Mouse (Mus musculus): ENCODE results near the gene Slc4a8. TPM values are rescaled to one million over a fixed set of nuclear protein-coding genes. Genes with fewer than 3 reads are reported as not detected.
"Not testable (repeated sequence)": the region's sequence is repeated elsewhere in the genome, so short reads cannot be mapped to it uniquely, and the experiment has no call there.

Slc4a8 gene
- polyA plus RNA-seq, 1 experiment from 2014 or later = 2.2 TPM

DNA sequence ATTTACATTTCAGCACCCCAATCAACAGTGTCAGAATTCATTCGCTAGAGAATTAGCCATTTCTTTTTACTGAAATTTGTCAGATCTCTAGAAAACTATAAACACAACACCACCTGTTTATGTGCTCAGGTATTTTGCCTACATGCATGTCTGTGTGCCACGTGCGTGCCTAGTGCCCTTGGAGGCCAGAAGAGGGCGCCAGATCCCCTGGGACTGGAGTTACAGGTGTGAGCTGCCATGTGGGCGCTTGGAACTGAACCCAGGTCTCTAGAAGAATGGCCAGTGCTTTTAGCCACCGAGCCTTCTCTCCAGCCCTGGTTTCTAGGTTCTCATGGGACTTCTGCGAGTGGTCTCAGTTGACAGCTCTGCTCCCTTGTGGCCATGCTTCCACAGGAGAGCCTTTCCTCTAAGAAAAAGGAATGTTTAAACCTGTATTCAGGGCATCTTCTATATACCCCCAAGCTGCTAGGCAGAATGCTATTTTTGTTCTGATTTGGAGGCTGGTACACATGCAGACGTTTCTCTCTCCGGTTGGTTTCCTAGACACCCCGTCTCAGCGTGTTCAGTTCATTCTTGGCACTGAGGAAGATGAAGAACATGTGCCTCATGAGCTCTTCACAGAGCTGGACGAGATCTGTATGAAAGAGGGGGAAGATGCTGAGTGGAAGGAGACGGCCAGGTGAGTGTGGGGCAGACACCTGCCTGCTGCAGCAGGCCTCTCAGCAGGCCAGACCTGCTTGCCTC, 21.9 kb downstream of the Slc4a8 start:
- H3K36me3 ChIP-seq = peaks cover 3% of the 10 kb centered on the region; the same call in 1 of the 2 replicates
- no peak for DNase-seq (ENCODE audit: low spot score)
- H3K27ac ChIP-seq = no peak overlapping the region
- peaks cover 14% of the 10 kb centered on the region; the same call in 1 of the 2 replicates for H3K4me1 ChIP-seq
- H3K27me3 ChIP-seq (ENCODE audit: insufficient read depth, poor library complexity, severe bottlenecking) = peaks cover 56% of the 10 kb centered on the region
- H3K4me3 ChIP-seq = no peak overlapping the region
- 84% methylated on average over 13 of the region's 13 CpGs for WGBS
- no peaks in the 10 kb centered on the region for H3K9me3 ChIP-seq

DNA sequence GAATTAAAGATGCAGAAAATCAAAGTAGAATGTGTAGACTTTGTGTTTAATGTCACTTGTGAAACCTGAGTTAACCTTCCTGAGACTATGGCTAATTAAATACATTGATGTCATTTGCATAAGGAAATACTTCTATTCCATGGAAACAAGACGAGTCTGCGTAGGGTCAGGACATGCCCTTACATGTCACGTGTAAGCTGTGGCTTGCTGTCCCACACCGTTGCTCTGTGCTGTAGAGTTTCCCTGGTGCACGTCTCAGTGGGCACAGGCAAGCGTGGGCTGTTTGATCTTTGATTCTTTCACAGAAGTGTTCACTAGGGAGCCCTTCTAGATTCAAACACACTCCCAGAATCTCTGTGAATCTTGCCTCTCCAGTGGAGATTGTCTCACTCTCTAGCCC, 28.7 kb downstream of the Slc4a8 start:
- no peak overlapping the region for H3K4me3 ChIP-seq
- 86% methylated on average over 6 of the region's 6 CpGs for WGBS
- H3K36me3 ChIP-seq = no peaks in the 10 kb centered on the region
- peaks cover 3% of the 10 kb centered on the region; the same call in 1 of the 2 replicates for H3K4me1 ChIP-seq
- no peak overlapping the region for H3K27ac ChIP-seq
- peaks cover 68% of the 10 kb centered on the region for H3K27me3 ChIP-seq (ENCODE audit: insufficient read depth, poor library complexity, severe bottlenecking)
- DNase-seq (ENCODE audit: low spot score) = no peak
- H3K9me3 ChIP-seq = no peaks in the 10 kb centered on the region

DNA sequence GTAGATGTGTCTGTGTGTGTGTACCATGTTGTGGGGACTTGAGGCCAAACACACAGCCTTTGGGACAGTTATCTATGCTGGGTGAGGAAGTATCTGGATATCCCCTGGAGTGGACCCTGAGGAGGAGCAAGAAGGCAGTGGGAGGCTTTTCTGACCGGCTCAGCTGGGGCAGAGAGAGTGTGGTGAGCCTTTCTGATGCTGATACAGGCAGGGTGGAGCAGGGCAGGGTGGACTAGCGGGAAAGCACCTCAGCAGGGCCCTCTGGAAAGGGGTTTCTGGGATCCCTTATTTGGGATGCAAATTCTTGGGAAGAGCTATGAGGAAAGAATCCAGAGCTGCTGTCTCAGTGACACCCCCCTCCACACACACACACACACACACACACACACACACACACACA, 30.8 kb downstream of the Slc4a8 start:
- Histone ChIP-seq H3K36me3 (no peaks in the 10 kb centered on the region), H3K4me1 (peaks cover 3% of the 10 kb centered on the region), H3K27me3 (ENCODE audit: insufficient read depth, poor library complexity, severe bottlenecking) (peaks cover 54% of the 10 kb centered on the region), H3K9me3 (no peaks in the 10 kb centered on the region), H3K4me3 (no peak overlapping the region), H3K27ac (no peak overlapping the region)
- DNase-seq (ENCODE audit: low spot score) = no peak
- 55% methylated on average over 2 of the region's 2 CpGs for WGBS

DNA sequence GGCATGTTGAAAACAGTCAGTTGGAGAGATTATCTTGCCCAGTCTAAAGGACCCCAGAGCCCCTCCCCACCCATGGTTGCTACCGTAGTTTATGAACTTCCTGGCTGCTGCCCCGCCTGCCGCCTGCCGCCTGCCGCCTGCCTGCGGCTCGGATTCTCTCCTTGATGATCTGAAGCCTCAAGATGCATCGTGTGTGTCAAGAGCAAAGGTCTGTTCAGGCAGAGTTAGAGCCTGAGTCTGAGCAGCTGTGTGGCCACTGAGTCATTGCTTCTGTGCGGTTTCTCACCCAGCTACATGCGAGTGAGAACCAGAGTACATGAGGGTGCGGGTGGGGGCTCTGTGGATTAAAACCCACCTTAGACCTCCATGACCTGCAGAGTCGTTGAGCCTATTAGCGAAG, 39.4 kb downstream of the Slc4a8 start:
- 54% methylated on average over 13 of the region's 13 CpGs for WGBS
- H3K27ac ChIP-seq = no peak overlapping the region
- no peak overlapping the region for H3K4me3 ChIP-seq
- H3K9me3 ChIP-seq = no peaks in the 10 kb centered on the region
- no peaks in the 10 kb centered on the region for H3K36me3 ChIP-seq
- DNase-seq (ENCODE audit: low spot score) = no peak
- no peaks in the 10 kb centered on the region for H3K4me1 ChIP-seq
- H3K27me3 ChIP-seq (ENCODE audit: insufficient read depth, poor library complexity, severe bottlenecking) = peaks cover 41% of the 10 kb centered on the region

DNA sequence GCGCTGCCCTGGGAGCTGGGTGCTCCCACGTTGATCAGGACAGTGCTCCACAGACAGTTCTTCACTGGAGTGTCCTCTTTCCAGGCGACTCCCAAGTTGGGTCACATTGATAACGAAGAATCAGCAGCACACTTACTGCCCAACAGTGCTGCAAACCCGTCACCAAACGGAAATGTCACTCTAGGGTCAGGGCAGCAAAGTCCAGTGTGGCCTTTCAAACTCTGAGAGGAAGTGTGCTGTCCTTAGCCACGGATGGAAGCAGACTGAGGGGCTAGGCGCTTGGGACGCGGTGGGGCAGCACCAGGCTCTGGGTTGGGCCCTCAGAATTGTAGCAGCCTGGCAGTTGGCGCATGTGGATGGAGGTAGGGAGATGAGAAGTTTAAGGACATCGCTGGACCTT, 46.5 kb downstream of the Slc4a8 start:
- 64% methylated on average over 12 of the region's 12 CpGs for WGBS
- no peak overlapping the region for H3K27ac ChIP-seq
- peaks cover 20% of the 10 kb centered on the region for H3K4me1 ChIP-seq
- no peak overlapping the region for H3K4me3 ChIP-seq
- no peaks in the 10 kb centered on the region for H3K9me3 ChIP-seq
- no peaks in the 10 kb centered on the region for H3K36me3 ChIP-seq
- peaks cover 11% of the 10 kb centered on the region for H3K27me3 ChIP-seq (ENCODE audit: insufficient read depth, poor library complexity, severe bottlenecking)
- no peak for DNase-seq (ENCODE audit: low spot score)

DNA sequence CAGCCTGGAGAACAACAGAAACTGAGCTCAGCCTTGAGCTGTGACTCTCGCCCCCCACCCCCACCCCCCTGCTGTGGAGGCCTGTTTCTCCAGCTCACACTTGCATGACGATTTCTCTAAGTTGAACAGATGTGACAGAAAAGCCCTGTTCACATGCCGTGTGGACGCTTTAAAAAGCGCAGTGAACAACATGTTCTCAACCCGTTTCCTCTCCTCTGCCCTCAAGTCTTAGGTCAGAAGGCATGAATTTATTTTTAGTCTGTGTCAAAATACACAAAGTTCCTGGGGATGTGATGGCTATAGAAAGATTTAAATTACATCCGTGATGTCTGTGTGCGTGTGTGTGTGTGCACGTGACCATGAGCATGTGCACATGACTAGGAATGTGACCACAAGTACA, 46.9 kb downstream of the Slc4a8 start:
- Histone ChIP-seq H3K27ac (no peak overlapping the region), H3K4me1 (peaks cover 23% of the 10 kb centered on the region), H3K9me3 (no peaks in the 10 kb centered on the region), H3K27me3 (ENCODE audit: insufficient read depth, poor library complexity, severe bottlenecking) (peaks cover 15% of the 10 kb centered on the region), H3K4me3 (no peak overlapping the region), H3K36me3 (no peaks in the 10 kb centered on the region)
- WGBS = 84% methylated on average over 9 of the region's 9 CpGs
- no peak for DNase-seq (ENCODE audit: low spot score)

DNA sequence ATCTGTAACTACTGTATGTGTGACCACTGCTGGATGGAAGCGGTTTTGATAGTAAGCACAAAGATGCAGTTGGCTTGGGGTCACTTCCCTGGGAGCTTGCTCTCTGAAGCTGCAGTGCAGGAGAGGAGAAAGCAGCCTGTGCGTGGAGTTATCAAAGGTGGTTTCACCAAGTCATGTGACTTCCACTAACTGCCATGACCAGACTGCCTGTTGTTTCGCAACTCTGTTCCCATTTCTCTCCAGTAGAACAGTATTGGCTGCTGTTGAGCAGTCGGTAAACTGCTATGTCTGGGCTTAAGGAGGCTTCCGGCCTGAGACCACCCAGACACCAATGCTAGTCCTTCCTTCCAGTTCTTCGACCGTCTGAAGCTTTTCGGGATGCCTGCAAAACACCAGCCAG, 48.7 kb downstream of the Slc4a8 start:
- Histone ChIP-seq H3K27me3 (ENCODE audit: insufficient read depth, poor library complexity, severe bottlenecking) (peaks cover 23% of the 10 kb centered on the region), H3K9me3 (no peaks in the 10 kb centered on the region), H3K4me1 (peaks cover 24% of the 10 kb centered on the region), H3K4me3 (no peak overlapping the region), H3K27ac (no peak overlapping the region), H3K36me3 (no peaks in the 10 kb centered on the region)
- 86% methylated on average over 8 of the region's 8 CpGs for WGBS
- DNase-seq (ENCODE audit: low spot score) = no peak

DNA sequence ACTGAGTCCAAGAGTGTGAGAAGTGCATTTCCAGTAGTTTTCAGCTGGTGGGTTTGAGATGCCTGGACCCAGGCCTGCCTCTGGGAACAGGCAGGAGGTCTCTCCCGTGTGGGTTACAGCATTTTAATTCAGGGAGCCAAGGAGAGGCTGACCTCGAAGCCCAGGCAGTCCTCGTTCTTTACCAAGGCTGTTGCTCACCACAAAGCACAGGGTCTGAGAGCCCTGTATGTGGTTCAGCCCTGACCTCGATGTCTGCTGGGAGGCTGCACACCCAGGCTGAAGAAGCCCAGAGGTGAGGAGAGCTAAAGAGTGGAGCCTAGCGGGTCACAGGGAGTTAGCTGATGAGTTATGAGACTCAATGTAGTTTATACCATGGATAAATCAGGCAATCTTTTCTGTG, 52.0 kb downstream of the Slc4a8 start:
- no peaks in the 10 kb centered on the region for H3K36me3 ChIP-seq
- peaks cover 12% of the 10 kb centered on the region; the same call in 1 of the 2 replicates for H3K4me1 ChIP-seq
- H3K4me3 ChIP-seq = no peak overlapping the region
- DNase-seq (ENCODE audit: low spot score) = no peak
- H3K27ac ChIP-seq = no peak overlapping the region
- 66% methylated on average over 5 of the region's 5 CpGs for WGBS
- no peaks in the 10 kb centered on the region for H3K9me3 ChIP-seq
- peaks cover 47% of the 10 kb centered on the region for H3K27me3 ChIP-seq (ENCODE audit: insufficient read depth, poor library complexity, severe bottlenecking)

DNA sequence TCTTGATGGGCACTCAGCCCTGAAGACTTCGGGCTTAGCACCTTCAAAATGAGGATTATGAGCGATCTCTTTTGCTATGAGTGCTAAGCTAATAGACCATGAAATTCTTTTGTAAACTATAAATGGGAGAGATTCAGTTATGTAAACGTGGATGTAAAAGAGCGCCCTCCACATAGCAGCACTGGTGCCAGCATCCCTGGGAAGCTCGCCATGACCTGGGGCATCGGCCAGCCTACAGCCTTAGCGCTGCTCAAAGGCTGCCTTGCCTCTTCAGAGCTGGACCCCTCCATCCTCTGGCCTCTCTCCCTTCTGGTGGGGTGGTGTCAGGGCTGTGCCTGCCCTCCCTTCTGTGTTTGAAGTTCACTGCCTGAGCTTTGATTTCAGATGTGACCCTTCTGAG, 52.5 kb downstream of the Slc4a8 start:
- H3K36me3 ChIP-seq = no peaks in the 10 kb centered on the region
- 87% methylated on average over 7 of the region's 7 CpGs for WGBS
- H3K27me3 ChIP-seq (ENCODE audit: insufficient read depth, poor library complexity, severe bottlenecking) = peaks cover 47% of the 10 kb centered on the region
- no peak overlapping the region for H3K27ac ChIP-seq
- H3K4me1 ChIP-seq = peaks cover 12% of the 10 kb centered on the region; the same call in 1 of the 2 replicates
- no peaks in the 10 kb centered on the region for H3K9me3 ChIP-seq
- no peak overlapping the region for H3K4me3 ChIP-seq
- no peak for DNase-seq (ENCODE audit: low spot score)

DNA sequence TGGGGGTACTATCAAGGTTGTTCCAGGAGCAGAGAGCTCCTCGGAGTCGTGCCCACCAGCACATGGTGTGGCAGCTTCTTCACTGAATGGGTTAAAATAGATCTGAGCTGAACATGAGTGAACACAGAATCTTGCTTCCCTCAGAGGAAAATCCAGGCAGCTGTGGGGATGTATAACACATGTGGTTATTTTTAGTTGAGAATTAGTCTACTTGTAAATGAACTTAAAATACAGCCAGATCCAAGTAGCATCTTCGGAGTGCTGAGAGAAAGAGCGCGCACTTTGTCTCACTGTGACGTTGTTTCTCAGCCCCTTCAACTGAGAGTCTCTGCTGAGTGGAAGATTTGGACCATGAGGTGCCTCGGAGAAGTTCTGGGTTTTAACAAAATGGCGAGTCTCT, 53.8 kb downstream of the Slc4a8 start:
- Histone ChIP-seq H3K4me1 (peaks cover 12% of the 10 kb centered on the region; the same call in 1 of the 2 replicates), H3K4me3 (no peak overlapping the region), H3K9me3 (no peaks in the 10 kb centered on the region), H3K27ac (no peak overlapping the region), H3K36me3 (no peaks in the 10 kb centered on the region), H3K27me3 (ENCODE audit: insufficient read depth, poor library complexity, severe bottlenecking) (peaks cover 47% of the 10 kb centered on the region)
- WGBS = 81% methylated on average over 8 of the region's 8 CpGs
- no peak for DNase-seq (ENCODE audit: low spot score)

DNA sequence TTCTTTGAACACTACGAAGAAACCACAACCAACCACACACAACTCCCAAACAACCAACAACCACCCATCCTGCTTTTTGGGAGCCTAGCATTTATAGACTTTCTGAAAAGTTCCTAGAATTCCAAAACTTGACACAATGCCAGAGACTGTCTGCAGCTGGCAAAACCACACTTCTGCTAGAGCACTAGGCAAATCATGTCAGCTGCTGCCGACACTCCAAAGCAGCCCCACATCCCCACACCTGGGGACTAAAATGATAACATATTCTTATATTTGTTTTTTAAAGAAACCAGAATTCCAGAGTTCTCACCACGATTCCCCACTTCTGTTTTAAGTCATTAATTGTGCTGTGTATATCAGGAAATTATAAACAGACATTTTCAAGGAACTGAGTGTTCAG, 57.3 kb downstream of the Slc4a8 start:
- H3K9me3 ChIP-seq = no peaks in the 10 kb centered on the region
- no peaks in the 10 kb centered on the region for H3K36me3 ChIP-seq
- H3K27me3 ChIP-seq (ENCODE audit: insufficient read depth, poor library complexity, severe bottlenecking) = peaks cover 63% of the 10 kb centered on the region
- no peak overlapping the region for H3K27ac ChIP-seq
- DNase-seq (ENCODE audit: low spot score) = no peak
- 80% methylated on average over 3 of the region's 3 CpGs for WGBS
- no peak overlapping the region for H3K4me3 ChIP-seq
- peaks cover 9% of the 10 kb centered on the region; the same call in 1 of the 2 replicates for H3K4me1 ChIP-seq

DNA sequence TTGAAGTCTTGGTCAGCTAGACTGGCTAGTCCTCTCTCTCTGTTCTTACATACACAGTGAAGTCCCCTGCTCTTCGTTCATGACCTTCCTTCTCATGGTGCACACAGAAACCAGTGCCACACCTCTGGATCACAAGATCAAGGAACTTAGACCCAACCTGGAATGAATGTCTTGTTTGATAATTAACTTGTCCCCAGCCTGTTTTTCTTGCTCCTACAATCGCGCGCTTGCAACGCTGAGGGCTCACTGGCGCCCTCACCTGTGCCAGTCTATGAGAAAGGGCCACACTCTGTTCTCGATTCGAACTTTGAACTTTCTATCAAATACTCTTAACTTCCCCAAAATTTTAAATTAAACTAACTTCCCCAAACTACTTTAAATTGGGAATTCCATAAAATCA, 60.3 kb downstream of the Slc4a8 start:
- Histone ChIP-seq H3K4me1 (peaks cover 5% of the 10 kb centered on the region; the same call in 1 of the 2 replicates), H3K4me3 (no peak overlapping the region), H3K27me3 (ENCODE audit: insufficient read depth, poor library complexity, severe bottlenecking) (peaks cover 70% of the 10 kb centered on the region), H3K36me3 (no peaks in the 10 kb centered on the region), H3K27ac (no peak overlapping the region), H3K9me3 (no peaks in the 10 kb centered on the region)
- WGBS = 51% methylated on average over 8 of the region's 8 CpGs
- DNase-seq (ENCODE audit: low spot score) = no peak

DNA sequence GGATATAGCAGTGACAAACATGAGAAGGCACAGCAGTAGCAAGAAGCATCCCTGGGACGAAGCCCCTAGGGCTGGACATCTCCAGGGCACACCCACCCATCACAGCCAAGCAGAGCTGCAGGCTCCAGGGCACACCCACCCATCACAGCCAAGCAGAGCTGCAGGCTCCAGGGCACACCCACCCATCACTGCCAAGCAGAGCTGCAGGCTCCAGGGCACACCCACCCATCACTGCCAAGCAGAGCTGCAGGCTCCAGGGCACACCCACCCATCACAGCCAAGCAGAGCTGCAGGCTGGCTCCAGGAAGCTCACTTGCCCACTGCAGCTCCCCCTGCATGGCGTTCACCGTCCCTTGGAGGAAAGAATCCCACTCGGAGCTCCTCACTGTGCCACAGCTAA, 60.8 kb downstream of the Slc4a8 start:
- not testable (repeated sequence) for H3K4me3 ChIP-seq; H3K36me3 ChIP-seq; DNase-seq (ENCODE audit: low spot score); H3K4me1 ChIP-seq; H3K27ac ChIP-seq; H3K9me3 ChIP-seq
- peaks cover 66% of the 10 kb centered on the region for H3K27me3 ChIP-seq (ENCODE audit: insufficient read depth, poor library complexity, severe bottlenecking)
- 69% methylated on average over 4 of the region's 4 CpGs for WGBS

Data from heart, embryonic 10.5 days (tissue).